Comparison of ENCODE assay signal across 27 mouse cellular contexts in the genomic region with DNA sequence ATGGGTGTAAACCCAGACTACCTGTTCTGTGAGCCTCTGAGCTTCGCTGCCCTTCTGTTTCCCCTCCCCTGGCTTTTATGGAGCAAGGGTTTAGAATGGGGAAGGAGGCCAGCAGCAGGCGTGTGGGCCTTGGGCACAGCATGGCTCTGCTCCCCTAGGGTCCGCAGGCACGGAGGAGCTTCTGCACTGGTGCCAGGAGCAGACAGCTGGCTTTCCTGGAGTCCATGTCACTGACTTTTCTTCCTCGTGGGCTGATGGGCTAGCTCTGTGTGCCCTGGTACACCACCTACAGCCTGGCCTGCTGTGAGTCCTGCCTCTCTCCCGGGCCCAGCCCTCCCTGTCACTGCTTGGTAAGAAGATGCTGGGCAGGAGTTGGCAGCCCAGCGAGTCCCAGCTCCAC. TPM values are rescaled to one million over a fixed set of nuclear protein-coding genes. Genes with fewer than 3 reads are reported as not detected.
DNase-seq lines count a peak whose midpoint lies in the region; ATAC-seq and TF ChIP-seq lines count a peak whose summit lies in the region.
"Had no signal": no experiment of that assay in that cellular context is flagged by ENCODE, and none has a peak within 500 bp of the region (broad histone marks: within the 10 kb centered on the region; RNA-seq: fewer than 3 reads in every experiment).

No protein-coding gene starts in this region.

- H3K4me3 ChIP-seq in cerebellum, adult 2 months (replicated peaks; ENCODE audit: insufficient read depth, low read depth, low read length): no peak overlapping the region
- H3K4me3 ChIP-seq in forebrain, embryonic 13.5 days: no peak overlapping the region
- H3K4me3 ChIP-seq: embryonic facial prominence, embryonic 12.5 days; embryonic facial prominence, embryonic 15.5 days; forebrain, embryonic 15.5 days; heart, adult 2 months; heart, embryonic 10.5 days; heart, embryonic 13.5 days; hindbrain, embryonic 15.5 days; intestine, embryonic 15.5 days had no signal

- ATAC-seq in forebrain, embryonic 13.5 days: no peak
- ATAC-seq: CD4-positive, CD25-positive, alpha-beta regulatory T cell, adult 4 months; forebrain, embryonic 15.5 days; intestine, embryonic 15.5 days had no signal

- no peak overlapping the region for H3K9ac ChIP-seq in forebrain, embryonic 13.5 days
- H3K9ac ChIP-seq: embryonic facial prominence, embryonic 12.5 days; embryonic facial prominence, embryonic 15.5 days; forebrain, embryonic 15.5 days; heart, embryonic 13.5 days; hindbrain, embryonic 15.5 days; intestine, embryonic 15.5 days had no signal

- no peak for TF ChIP-seq CTCF in cerebellum, adult 2 months (IDR thresholded peaks at IDR 0.05; ENCODE audit: borderline replicate concordance, insufficient read depth, low read depth, low read length)

- H3K4me1 ChIP-seq in cerebellum, adult 2 months (ENCODE audit: control insufficient read depth, insufficient read depth, low read length): peaks cover 18% of the 10 kb centered on the region
- H3K4me1 ChIP-seq in forebrain, embryonic 13.5 days: peaks cover 14% of the 10 kb centered on the region

- TF ChIP-seq POLR2A in cerebellum, adult 2 months (IDR thresholded peaks at IDR 0.05; ENCODE audit: borderline replicate concordance, insufficient read depth, low read length): no peak

- H3K9me3 ChIP-seq in forebrain, embryonic 13.5 days (replicated peaks): no peaks in the 10 kb centered on the region
- H3K9me3 ChIP-seq: embryonic facial prominence, embryonic 12.5 days; embryonic facial prominence, embryonic 15.5 days; forebrain, embryonic 15.5 days; heart, embryonic 10.5 days; heart, embryonic 13.5 days; hindbrain, embryonic 15.5 days; intestine, embryonic 15.5 days had no signal

- H3K27ac ChIP-seq in cerebellum, adult 2 months (ENCODE audit: insufficient read depth, low read length): no peak overlapping the region
- H3K27ac ChIP-seq in forebrain, embryonic 13.5 days: no peak overlapping the region
- H3K27ac ChIP-seq: embryonic facial prominence, embryonic 12.5 days; embryonic facial prominence, embryonic 15.5 days; forebrain, embryonic 15.5 days; heart, adult 2 months; heart, embryonic 10.5 days; heart, embryonic 13.5 days; hindbrain, embryonic 15.5 days; intestine, embryonic 15.5 days had no signal

- 13% methylated on average over 7 of the region's 7 CpGs for WGBS in cerebellum, adult 2 months
- 84% methylated on average over 7 of the region's 7 CpGs for WGBS in forebrain, embryonic 13.5 days

- H3K36me3 ChIP-seq in forebrain, embryonic 13.5 days (ENCODE audit: poor library complexity, severe bottlenecking): peaks cover 88% of the 10 kb centered on the region
- H3K36me3 ChIP-seq: hindbrain, embryonic 15.5 days had no signal

- no peak overlapping the region for H3K4me2 ChIP-seq in forebrain, embryonic 13.5 days
- H3K4me2 ChIP-seq: embryonic facial prominence, embryonic 12.5 days; embryonic facial prominence, embryonic 15.5 days; forebrain, embryonic 15.5 days; heart, embryonic 13.5 days; hindbrain, embryonic 15.5 days; intestine, embryonic 15.5 days had no signal

- intact Hi-C loops in left cerebral cortex, postnatal 4 days (cut with DNase I): no loop called here

- peak; percentile 39 to 44 for DNase-seq in cerebellum, adult 2 months
- no peak for DNase-seq in cerebellum, postnatal 4 days (ENCODE audit: low spot score in 2 of 2)
- peak; percentile 64 for DNase-seq in left cerebral cortex, postnatal 4 days
- DNase-seq in left cerebral cortex, adult 9 months (ENCODE audit: low spot score in 2 of 2): no peak
- DNase-seq in cerebellum, adult 9-11 months: peak; percentile 47
- peak; percentile 46 to 75 for DNase-seq in cerebellum, postnatal 10 days
- DNase-seq: adrenal gland, adult 2 months; adrenal gland, postnatal 14 days; gastrocnemius, postnatal 10 days; gastrocnemius, postnatal 36 days; heart, adult 2 months; heart, postnatal 14 days; heart, postnatal 4 days; kidney, adult 11 months; kidney, adult 8-10 months had no signal

- H3K27me3 ChIP-seq in cerebellum, adult 2 months (ENCODE audit: control insufficient read depth, insufficient read depth, low read length): no peaks in the 10 kb centered on the region
- no peaks in the 10 kb centered on the region for H3K27me3 ChIP-seq in forebrain, embryonic 13.5 days
- H3K27me3 ChIP-seq: embryonic facial prominence, embryonic 12.5 days; embryonic facial prominence, embryonic 15.5 days; forebrain, embryonic 15.5 days; heart, embryonic 13.5 days; hindbrain, embryonic 15.5 days; intestine, embryonic 15.5 days had no signal

RNA-seq across cellular contexts. Expression of a gene that starts 6.3 kb away (rescaled TPM):
- 11.1 and 11.3 TPM in 2 replicates for polyA plus RNA-seq in cerebellum, adult 2 months (2012; rRNA removed)
- total RNA-seq in left cerebral cortex, postnatal 4 days (2021): 10 to 100 TPM; 75.8 to 82.1 TPM
- polyA plus RNA-seq in forebrain, embryonic 13.5 days (2015; fragmentation: Nextera tagmentation; extraction: Ambion mirVana): 35.9 and 41.9 TPM in 2 replicates

RNA-seq across cellular contexts. Expression of a gene that starts 7.7 kb away (rescaled TPM):
- polyA plus RNA-seq in cerebellum, adult 2 months (2012; rRNA removed): 36.0 and 38.4 TPM in 2 replicates
- 10 to 100 TPM; 20.1 to 21.9 TPM for total RNA-seq in left cerebral cortex, postnatal 4 days (2021)
- 40.6 and 49.8 TPM in 2 replicates for polyA plus RNA-seq in forebrain, embryonic 13.5 days (2015; fragmentation: Nextera tagmentation; extraction: Ambion mirVana)

RNA-seq across cellular contexts. Expression of a gene that starts 7.8 kb away (rescaled TPM):
- polyA plus RNA-seq in cerebellum, adult 2 months (2012; rRNA removed): 3.5 and 4.4 TPM in 2 replicates
- 1 to 10 TPM; 4.6 to 4.9 TPM for total RNA-seq in left cerebral cortex, postnatal 4 days (2021)
- polyA plus RNA-seq in forebrain, embryonic 13.5 days (2015; fragmentation: Nextera tagmentation; extraction: Ambion mirVana): 1.8 and 1.9 TPM in 2 replicates
- total RNA-seq: gastrocnemius, adult 18-20 months; gastrocnemius, postnatal 10 days; gastrocnemius, postnatal 36 days; granulocyte monocyte progenitor cell, adult 5-6 weeks; MEL had no signal
- polyA plus RNA-seq: CD4-positive, CD25-positive, alpha-beta regulatory T cell, adult 4 months had no signal

RNA-seq across cellular contexts. Expression of a gene that starts 32.3 kb away (rescaled TPM):
- 19.2 and 20.0 TPM in 2 replicates for polyA plus RNA-seq in cerebellum, adult 2 months (2012; rRNA removed)
- total RNA-seq in left cerebral cortex, postnatal 4 days (2021): 10 to 100 TPM; 19.2 to 20.5 TPM
- polyA plus RNA-seq in forebrain, embryonic 13.5 days (2015; fragmentation: Nextera tagmentation; extraction: Ambion mirVana): 19.1 and 19.8 TPM in 2 replicates

RNA-seq across cellular contexts. Expression of a gene that starts 36.8 kb away (rescaled TPM):
- polyA plus RNA-seq in cerebellum, adult 2 months (2012; rRNA removed): 73.1 and 74.1 TPM in 2 replicates
- total RNA-seq in left cerebral cortex, postnatal 4 days (2021): 10 to 100 TPM; 39.9 to 43.4 TPM
- 78.2 and 81.7 TPM in 2 replicates for polyA plus RNA-seq in forebrain, embryonic 13.5 days (2015; fragmentation: Nextera tagmentation; extraction: Ambion mirVana)

Comparison
In these comparisons a context has a peak if more than half of its experiments do, and no peak if none do; other contexts are left out.
1. DNase-seq: peak in cerebellum, adult 2 months (2 of 2), left cerebral cortex, postnatal 4 days (single experiment), cerebellum, adult 9-11 months (single experiment) and cerebellum, postnatal 10 days (2 of 2); none in cerebellum, postnatal 4 days (0 of 2) and left cerebral cortex, adult 9 months (0 of 2).